Mouse (Mus musculus): ENCODE measurements around the gene Mllt1.

DNA sequence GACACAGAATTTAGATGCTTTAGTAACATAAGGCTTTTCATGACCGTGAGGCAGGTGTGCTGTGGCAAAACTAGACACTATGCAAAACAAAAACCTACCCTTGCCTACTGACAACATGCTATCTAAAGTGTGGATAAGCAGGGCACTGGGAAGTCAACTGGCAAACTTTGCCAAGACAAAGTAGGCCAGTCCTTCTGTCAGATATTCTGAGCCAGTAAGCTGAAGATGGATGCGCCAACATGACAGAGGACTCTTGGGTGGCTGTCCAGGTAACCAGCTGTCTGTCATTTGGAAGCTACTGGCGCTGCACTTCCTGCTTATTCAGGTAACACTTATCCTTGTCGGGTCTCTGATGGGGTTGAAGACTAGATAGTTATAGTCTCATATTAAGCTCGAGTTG lies 34.9 kb upstream of the Mllt1 start:
- TF ChIP-seq CTCF (IDR thresholded peaks at IDR 0.05; ENCODE audit: borderline replicate concordance, insufficient read depth, low read length), result no peak
- no peak for TF ChIP-seq POLR2A (IDR thresholded peaks at IDR 0.05; ENCODE audit: low read depth, low read length)
